Mouse (Mus musculus): ENCODE measurements around the gene Nckap5. TPM values are rescaled to one million over a fixed set of nuclear protein-coding genes. Genes with fewer than 3 reads are reported as not detected.
"Not testable (repeated sequence)": the region's sequence is repeated elsewhere in the genome, so short reads cannot be mapped to it uniquely, and the experiment has no call there.

The Nckap5 gene
- polyA plus RNA-seq, 1 experiment from 2014 or later: 11.5 TPM

GRCm38 (mm10) chr1:126822246-126822645, 8.4 kb downstream of the Nckap5 start:
- H3K9me3 ChIP-seq (replicated peaks): no peaks in the 10 kb centered on the region
- peaks cover 4% of the 10 kb centered on the region for H3K4me1 ChIP-seq
- H3K4me3 ChIP-seq (replicated peaks): no peak overlapping the region
- 92% methylated on average over 6 of the region's 6 CpGs for WGBS
- no peak overlapping the region for H3K9ac ChIP-seq (replicated peaks)
- H3K4me2 ChIP-seq: no peak overlapping the region
- no peak overlapping the region for H3K27ac ChIP-seq (replicated peaks)
- H3K27me3 ChIP-seq (replicated peaks): no peaks in the 10 kb centered on the region
- H3K36me3 ChIP-seq: no peaks in the 10 kb centered on the region
- ATAC-seq (ENCODE audit: low FRiP score): no peak

GRCm38 (mm10) chr1:126817381-126818034, 13.1 kb downstream of the Nckap5 start:
- Histone ChIP-seq H3K27ac (replicated peaks) (no peak overlapping the region), H3K36me3 (no peaks in the 10 kb centered on the region), H3K4me3 (replicated peaks) (no peak overlapping the region), H3K4me2 (no peak overlapping the region), H3K27me3 (replicated peaks) (no peaks in the 10 kb centered on the region), H3K4me1 (peaks cover 4% of the 10 kb centered on the region), H3K9ac (replicated peaks) (no peak overlapping the region), H3K9me3 (replicated peaks) (no peaks in the 10 kb centered on the region)
- 42% methylated on average over 9 of the region's 9 CpGs for WGBS
- ATAC-seq (ENCODE audit: low FRiP score): no peak

DNA sequence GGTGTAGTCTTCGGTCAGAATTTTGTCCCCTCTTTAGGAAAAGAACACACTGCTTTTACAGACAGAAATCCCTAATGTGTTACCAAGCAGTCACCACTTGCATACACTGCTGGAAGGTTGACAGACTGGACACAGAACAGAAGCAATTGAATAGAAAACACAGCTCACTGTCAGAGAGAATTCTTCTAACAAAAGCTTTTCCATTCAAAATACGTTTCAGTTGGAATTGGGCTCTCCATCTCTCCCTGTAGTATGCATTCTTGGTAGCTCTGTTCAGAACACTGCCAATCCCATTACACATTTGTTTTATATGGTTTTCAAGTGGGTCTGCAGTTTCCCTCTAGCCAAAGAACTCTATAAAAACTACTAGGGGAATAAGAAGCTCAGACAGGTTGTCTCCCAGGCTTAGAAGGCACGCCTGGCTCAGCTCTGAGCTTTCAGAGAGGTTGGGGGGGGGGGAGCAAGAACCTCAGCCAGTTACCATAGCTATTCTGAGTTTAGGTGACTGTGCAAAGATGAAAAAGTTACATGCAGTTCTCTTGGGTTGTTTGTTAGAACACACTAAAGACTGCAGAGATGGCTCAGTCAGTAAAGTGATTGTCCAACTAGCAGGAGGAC, 23.5 kb downstream of the Nckap5 start:
- Histone ChIP-seq H3K4me3 (replicated peaks) (no peak overlapping the region), H3K4me2 (no peak overlapping the region), H3K4me1 (no peaks in the 10 kb centered on the region), H3K27me3 (replicated peaks) (no peaks in the 10 kb centered on the region), H3K9me3 (replicated peaks) (no peaks in the 10 kb centered on the region), H3K9ac (replicated peaks) (no peak overlapping the region), H3K27ac (replicated peaks) (no peak overlapping the region), H3K36me3 (no peaks in the 10 kb centered on the region)
- ATAC-seq (ENCODE audit: low FRiP score): no peak; the same call in 1 of the 2 replicates
- WGBS: 55% methylated on average over 3 of the region's 3 CpGs

GRCm38 (mm10) chr1:126806548-126806947, 24.1 kb downstream of the Nckap5 start:
- Histone ChIP-seq H3K4me2 (no peak overlapping the region), H3K4me3 (replicated peaks) (no peak overlapping the region), H3K36me3 (no peaks in the 10 kb centered on the region), H3K9me3 (replicated peaks) (no peaks in the 10 kb centered on the region), H3K4me1 (peaks cover 3% of the 10 kb centered on the region; the same call in 1 of the 2 replicates), H3K27ac (replicated peaks) (no peak overlapping the region), H3K27me3 (replicated peaks) (no peaks in the 10 kb centered on the region), H3K9ac (replicated peaks) (no peak overlapping the region)
- no peak for ATAC-seq (ENCODE audit: low FRiP score)
- 77% methylated on average over 7 of the region's 7 CpGs for WGBS

- Histone ChIP-seq H3K4me1 (peaks cover 11% of the 10 kb centered on the region), H3K36me3 (no peaks in the 10 kb centered on the region), H3K9ac (replicated peaks) (no peak overlapping the region), H3K27ac (replicated peaks) (no peak overlapping the region), H3K27me3 (replicated peaks) (no peaks in the 10 kb centered on the region), H3K4me2 (no peak overlapping the region), H3K4me3 (replicated peaks) (no peak overlapping the region), H3K9me3 (replicated peaks) (no peaks in the 10 kb centered on the region)
- 83% methylated on average over 3 of the region's 3 CpGs for WGBS
- no peak for ATAC-seq (ENCODE audit: low FRiP score)
Measured at GRCm38 (mm10) chr1:126802405-126802804, 28.2 kb downstream of the Nckap5 start.

- Histone ChIP-seq H3K27me3 (replicated peaks) (no peaks in the 10 kb centered on the region), H3K9me3 (replicated peaks) (no peaks in the 10 kb centered on the region), H3K4me2 (no peak overlapping the region), H3K4me1 (peaks cover 11% of the 10 kb centered on the region), H3K4me3 (replicated peaks) (no peak overlapping the region), H3K27ac (replicated peaks) (no peak overlapping the region), H3K36me3 (no peaks in the 10 kb centered on the region), H3K9ac (replicated peaks) (no peak overlapping the region)
- 25% methylated on average over 8 of the region's 8 CpGs for WGBS
- no peak for ATAC-seq (ENCODE audit: low FRiP score)
Measured at GRCm38 (mm10) chr1:126801706-126802105, 28.9 kb downstream of the Nckap5 start.

DNA sequence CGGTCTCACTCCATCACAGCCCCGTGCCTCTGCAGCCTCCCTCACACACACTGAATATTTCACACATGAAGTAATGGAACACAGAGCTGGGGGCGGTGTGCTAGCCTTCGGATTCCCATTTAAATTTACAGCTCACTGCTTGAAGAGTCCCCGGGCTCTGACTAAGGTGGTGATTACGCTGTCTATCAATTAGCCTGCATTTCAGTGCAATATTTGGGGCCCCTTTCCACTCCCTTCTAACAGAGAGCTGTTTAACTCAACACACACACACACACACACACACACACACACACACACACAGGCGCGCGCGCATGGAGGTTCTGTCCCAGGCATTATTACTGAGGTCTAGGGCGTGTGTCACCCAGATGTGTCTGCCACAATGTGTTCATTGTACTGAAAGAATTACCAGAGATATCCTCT, 31.2 kb downstream of the Nckap5 start:
- H3K4me1 ChIP-seq: peaks cover 11% of the 10 kb centered on the region
- no peaks in the 10 kb centered on the region for H3K27me3 ChIP-seq (replicated peaks)
- no peaks in the 10 kb centered on the region for H3K9me3 ChIP-seq (replicated peaks)
- H3K4me3 ChIP-seq (replicated peaks): no peak overlapping the region
- H3K9ac ChIP-seq (replicated peaks): no peak overlapping the region
- ATAC-seq (ENCODE audit: low FRiP score): peak; percentile 53; the same call in 1 of the 2 replicates
- 44% methylated on average over 11 of the region's 11 CpGs for WGBS
- H3K27ac ChIP-seq (replicated peaks): no peak overlapping the region
- H3K4me2 ChIP-seq: 0 out of 2 replicates have a peak overlapping the region, but pooled peaks have one; percentile 0
- no peaks in the 10 kb centered on the region for H3K36me3 ChIP-seq

- WGBS: no CpG with 5 or more reads among the region's 2 CpGs
- not testable (repeated sequence) for H3K9ac ChIP-seq (replicated peaks); H3K36me3 ChIP-seq; H3K27ac ChIP-seq (replicated peaks); H3K4me1 ChIP-seq; H3K9me3 ChIP-seq (replicated peaks); H3K27me3 ChIP-seq (replicated peaks); H3K4me2 ChIP-seq; H3K4me3 ChIP-seq (replicated peaks); ATAC-seq (ENCODE audit: low FRiP score)
Measured at GRCm38 (mm10) chr1:126780354-126780941, 50.2 kb downstream of the Nckap5 start.

- not testable (repeated sequence) for H3K27ac ChIP-seq (replicated peaks); H3K4me2 ChIP-seq; H3K36me3 ChIP-seq; H3K27me3 ChIP-seq (replicated peaks); H3K4me1 ChIP-seq; H3K9me3 ChIP-seq (replicated peaks); ATAC-seq (ENCODE audit: low FRiP score); H3K4me3 ChIP-seq (replicated peaks); H3K9ac ChIP-seq (replicated peaks)
- WGBS: no CpG with 5 or more reads among the region's 6 CpGs
Measured at GRCm38 (mm10) chr1:126773947-126774346, 56.7 kb downstream of the Nckap5 start.

- ATAC-seq (ENCODE audit: low FRiP score): no peak
- no peaks in the 10 kb centered on the region for H3K9me3 ChIP-seq (replicated peaks)
- no peak overlapping the region for H3K4me2 ChIP-seq
- H3K4me1 ChIP-seq: 0 out of 2 replicates have a peak, but pooled peaks cover 7% of the 10 kb centered on the region
- H3K4me3 ChIP-seq (replicated peaks): no peak overlapping the region
- H3K9ac ChIP-seq (replicated peaks): no peak overlapping the region
- no peaks in the 10 kb centered on the region for H3K27me3 ChIP-seq (replicated peaks)
- H3K27ac ChIP-seq (replicated peaks): no peak overlapping the region
- 59% methylated on average over 1 of the region's 1 CpGs for WGBS
- no peaks in the 10 kb centered on the region for H3K36me3 ChIP-seq
Measured at GRCm38 (mm10) chr1:126766971-126767370, 63.6 kb downstream of the Nckap5 start.

DNA sequence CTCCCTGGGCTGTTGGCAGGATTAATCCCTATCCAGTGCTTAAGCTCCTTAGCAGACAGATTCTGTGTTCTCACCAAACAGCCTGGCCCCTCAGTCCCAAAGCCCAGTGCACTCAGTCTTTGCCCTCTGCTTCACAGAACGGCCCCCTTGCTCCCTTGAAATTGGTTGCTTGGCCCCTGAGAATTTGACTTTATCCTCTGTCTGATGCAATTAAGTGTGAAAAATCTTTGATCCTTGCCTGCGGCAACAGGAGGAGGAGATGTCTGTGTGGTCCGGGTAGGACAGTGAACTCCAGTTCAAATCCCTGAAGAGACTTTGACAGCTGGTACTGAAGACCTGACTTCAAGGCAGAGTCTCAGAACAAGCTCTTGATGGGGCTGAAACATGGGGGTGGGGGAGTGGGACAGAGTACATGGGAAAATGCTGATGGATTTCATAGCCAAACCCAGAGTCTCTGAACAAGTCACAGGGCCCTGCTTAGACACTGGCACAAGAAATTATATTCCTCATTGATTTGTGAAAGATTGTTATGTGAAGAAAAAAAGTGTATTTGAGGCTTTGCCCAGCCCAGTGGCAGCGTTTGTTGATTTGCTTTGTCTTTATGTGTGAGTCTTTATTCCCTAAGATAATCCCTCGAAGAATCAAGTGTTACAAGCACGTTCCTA, 65.0 kb downstream of the Nckap5 start:
- no peak for ATAC-seq (ENCODE audit: low FRiP score)
- Histone ChIP-seq H3K4me1 (0 out of 2 replicates have a peak, but pooled peaks cover 7% of the 10 kb centered on the region), H3K36me3 (no peaks in the 10 kb centered on the region), H3K27ac (replicated peaks) (no peak overlapping the region), H3K4me3 (replicated peaks) (no peak overlapping the region), H3K27me3 (replicated peaks) (no peaks in the 10 kb centered on the region), H3K9me3 (replicated peaks) (no peaks in the 10 kb centered on the region), H3K4me2 (no peak overlapping the region), H3K9ac (replicated peaks) (no peak overlapping the region)
- 49% methylated on average over 6 of the region's 6 CpGs for WGBS

Data from neural tube, embryonic 15.5 days (tissue).